Mouse (Mus musculus): ENCODE results near the gene Taf1c. TPM values are rescaled to one million over a fixed set of nuclear protein-coding genes. Genes with fewer than 3 reads are reported as not detected.

Gene Taf1c
- polyA plus RNA-seq, 1 experiment: 1.8 TPM

GRCm38 (mm10) chr8:119638261-119638660 is 33.2 kb upstream of the Taf1c start:
- H3K4me3 ChIP-seq (replicated peaks): no peak overlapping the region
- H3K9me3 ChIP-seq (ENCODE audit: control insufficient read depth, low read length): no peaks in the 10 kb centered on the region
- H3K36me3 ChIP-seq (ENCODE audit: control insufficient read depth): no peaks in the 10 kb centered on the region
- no peaks in the 10 kb centered on the region for H3K4me1 ChIP-seq (ENCODE audit: control insufficient read depth)
- H3K27me3 ChIP-seq (ENCODE audit: control insufficient read depth): peaks cover 17% of the 10 kb centered on the region
- TF ChIP-seq TAL1 (IDR thresholded peaks at IDR 0.05; ENCODE audit: low read length) (no peak), GATA1 (IDR thresholded peaks at IDR 0.05; ENCODE audit: low read length) (no peak)

- Histone ChIP-seq H3K27me3 (ENCODE audit: control insufficient read depth) (peaks cover 26% of the 10 kb centered on the region), H3K9me3 (ENCODE audit: control insufficient read depth, low read length) (no peaks in the 10 kb centered on the region), H3K4me3 (replicated peaks) (no peak overlapping the region), H3K4me1 (ENCODE audit: control insufficient read depth) (no peaks in the 10 kb centered on the region), H3K36me3 (ENCODE audit: control insufficient read depth) (no peaks in the 10 kb centered on the region)
- no peak for TF ChIP-seq GATA1 (IDR thresholded peaks at IDR 0.05; ENCODE audit: low read length)
- no peak for TF ChIP-seq TAL1 (IDR thresholded peaks at IDR 0.05; ENCODE audit: low read length)
These were observed 32.4 kb upstream of the Taf1c start for GRCm38 (mm10) chr8:119637381-119637780.

GRCm38 (mm10) chr8:119636766-119637165 is 31.7 kb upstream of the Taf1c start:
- no peak overlapping the region for H3K4me3 ChIP-seq (replicated peaks)
- no peaks in the 10 kb centered on the region for H3K4me1 ChIP-seq (ENCODE audit: control insufficient read depth)
- no peaks in the 10 kb centered on the region for H3K36me3 ChIP-seq (ENCODE audit: control insufficient read depth)
- TF ChIP-seq TAL1 (IDR thresholded peaks at IDR 0.05; ENCODE audit: low read length) (no peak), GATA1 (IDR thresholded peaks at IDR 0.05; ENCODE audit: low read length) (no peak)
- H3K9me3 ChIP-seq (ENCODE audit: control insufficient read depth, low read length): no peaks in the 10 kb centered on the region
- peaks cover 28% of the 10 kb centered on the region for H3K27me3 ChIP-seq (ENCODE audit: control insufficient read depth)

- Histone ChIP-seq H3K4me1 (ENCODE audit: control insufficient read depth) (no peaks in the 10 kb centered on the region), H3K36me3 (ENCODE audit: control insufficient read depth) (no peaks in the 10 kb centered on the region), H3K4me3 (replicated peaks) (no peak overlapping the region), H3K9me3 (ENCODE audit: control insufficient read depth, low read length) (no peaks in the 10 kb centered on the region), H3K27me3 (ENCODE audit: control insufficient read depth) (peaks cover 28% of the 10 kb centered on the region)
- TF ChIP-seq TAL1 (IDR thresholded peaks at IDR 0.05; ENCODE audit: low read length): no peak
These were observed 30.9 kb upstream of the Taf1c start for GRCm38 (mm10) chr8:119635958-119636357.

GRCm38 (mm10) chr8:119635378-119635777 is 30.4 kb upstream of the Taf1c start, which contains the start of gene Kcng4:
TSS of gene Kcng4 (minus strand) at chr8:119635680.
- H3K27me3 ChIP-seq (ENCODE audit: control insufficient read depth): peaks cover 28% of the 10 kb centered on the region
- no peaks in the 10 kb centered on the region for H3K4me1 ChIP-seq (ENCODE audit: control insufficient read depth)
- H3K36me3 ChIP-seq (ENCODE audit: control insufficient read depth): no peaks in the 10 kb centered on the region
- no peaks in the 10 kb centered on the region for H3K9me3 ChIP-seq (ENCODE audit: control insufficient read depth, low read length)
- no peak within 1 kb of the TSS for H3K4me3 ChIP-seq (replicated peaks)
- TF ChIP-seq TAL1 (IDR thresholded peaks at IDR 0.05; ENCODE audit: low read length): no peak
- no peak for TF ChIP-seq GATA1 (IDR thresholded peaks at IDR 0.05; ENCODE audit: low read length)

- Histone ChIP-seq H3K4me3 (replicated peaks) (no peak overlapping the region), H3K9me3 (ENCODE audit: control insufficient read depth, low read length) (no peaks in the 10 kb centered on the region), H3K27me3 (ENCODE audit: control insufficient read depth) (peaks cover 28% of the 10 kb centered on the region), H3K36me3 (ENCODE audit: control insufficient read depth) (no peaks in the 10 kb centered on the region), H3K4me1 (ENCODE audit: control insufficient read depth) (no peaks in the 10 kb centered on the region)
- no peak for TF ChIP-seq TAL1 (IDR thresholded peaks at IDR 0.05; ENCODE audit: low read length)
- no peak for TF ChIP-seq GATA1 (IDR thresholded peaks at IDR 0.05; ENCODE audit: low read length)
These were observed 29.8 kb upstream of the Taf1c start for GRCm38 (mm10) chr8:119634616-119635336.

- no peaks in the 10 kb centered on the region for H3K9me3 ChIP-seq (ENCODE audit: control insufficient read depth, low read length)
- H3K27me3 ChIP-seq (ENCODE audit: control insufficient read depth): peaks cover 28% of the 10 kb centered on the region
- no peak overlapping the region for H3K4me3 ChIP-seq (replicated peaks)
- H3K36me3 ChIP-seq (ENCODE audit: control insufficient read depth): no peaks in the 10 kb centered on the region
- H3K4me1 ChIP-seq (ENCODE audit: control insufficient read depth): no peaks in the 10 kb centered on the region
- TF ChIP-seq GATA1 (IDR thresholded peaks at IDR 0.05; ENCODE audit: low read length) (no peak), TAL1 (IDR thresholded peaks at IDR 0.05; ENCODE audit: low read length) (no peak)
These were observed 27.9 kb upstream of the Taf1c start for GRCm38 (mm10) chr8:119632909-119633308.

- Histone ChIP-seq H3K27me3 (ENCODE audit: control insufficient read depth) (peaks cover 28% of the 10 kb centered on the region), H3K4me3 (replicated peaks) (no peak overlapping the region), H3K9me3 (ENCODE audit: control insufficient read depth, low read length) (no peaks in the 10 kb centered on the region), H3K4me1 (ENCODE audit: control insufficient read depth) (peaks cover 6% of the 10 kb centered on the region), H3K36me3 (ENCODE audit: control insufficient read depth) (no peaks in the 10 kb centered on the region)
- no peak for TF ChIP-seq GATA1 (IDR thresholded peaks at IDR 0.05; ENCODE audit: low read length)
These were observed 27.2 kb upstream of the Taf1c start for GRCm38 (mm10) chr8:119632246-119632645.

GRCm38 (mm10) chr8:119630841-119631240 is 25.8 kb upstream of the Taf1c start:
- Histone ChIP-seq H3K9me3 (ENCODE audit: control insufficient read depth, low read length) (no peaks in the 10 kb centered on the region), H3K27me3 (ENCODE audit: control insufficient read depth) (peaks cover 28% of the 10 kb centered on the region)
- no peak for TF ChIP-seq GATA1 (IDR thresholded peaks at IDR 0.05; ENCODE audit: low read length)
- TF ChIP-seq TAL1 (IDR thresholded peaks at IDR 0.05; ENCODE audit: low read length): no peak

More at GRCm38 (mm10) chr8:119630841-119631240, 25.8 kb upstream of the Taf1c start:
- H3K4me3 ChIP-seq (replicated peaks): no peak overlapping the region
- peaks cover 9% of the 10 kb centered on the region for H3K4me1 ChIP-seq (ENCODE audit: control insufficient read depth)
- no peaks in the 10 kb centered on the region for H3K36me3 ChIP-seq (ENCODE audit: control insufficient read depth)

All from erythroblast, embryonic 14.5 days (primary cell).